Mouse (Mus musculus): ENCODE results near the gene Ptpn18. TPM values are rescaled to one million over a fixed set of nuclear protein-coding genes. Genes with fewer than 3 reads are reported as not detected.

Gene Ptpn18
- polyA plus RNA-seq, 1 experiment from 2014 or later = 4.0 TPM

GRCm38 (mm10) chr1:34472427-34473300, 13.1 kb downstream of the Ptpn18 start:
- peak; percentile 32 for DNase-seq
- Histone ChIP-seq H3K4me2 (ENCODE audit: low read length) (peak overlapping the region; percentile 84), H3K9ac (replicated peaks; ENCODE audit: low read length) (peak overlapping the region; percentile 44), H3K36me3 (ENCODE audit: control insufficient read depth, insufficient read depth, low read length) (no peaks in the 10 kb centered on the region), H3K27ac (replicated peaks; ENCODE audit: low read depth, low read length) (no peak overlapping the region), H3K27me3 (ENCODE audit: control insufficient read depth, insufficient read depth, low read length) (peaks cover 18% of the 10 kb centered on the region; the same call in 1 of the 2 replicates), H3K4me3 (replicated peaks; ENCODE audit: low read depth, low read length) (peak overlapping the region; percentile 42), H3K4me1 (ENCODE audit: control insufficient read depth, insufficient read depth, low read length) (0 out of 2 replicates have a peak, but pooled peaks cover 8% of the 10 kb centered on the region), H3K9me3 (ENCODE audit: control insufficient read depth, low read length) (no peaks in the 10 kb centered on the region)
- ATAC-seq (ENCODE audit: low FRiP score, low TSS enrichment) = peak; percentile 57
- WGBS = under 1% methylated on average over 42 of the region's 43 CpGs

GRCm38 (mm10) chr1:34478891-34479655, 19.5 kb downstream of the Ptpn18 start:
- H3K4me1 ChIP-seq (ENCODE audit: control insufficient read depth, insufficient read depth, low read length) = no peaks in the 10 kb centered on the region
- ATAC-seq (ENCODE audit: low FRiP score, low TSS enrichment) (no peak), DNase-seq (no peak)
- WGBS = 73% methylated on average over 11 of the region's 11 CpGs
- no peak overlapping the region for H3K4me3 ChIP-seq (replicated peaks; ENCODE audit: low read depth, low read length)
- no peaks in the 10 kb centered on the region for H3K9me3 ChIP-seq (ENCODE audit: control insufficient read depth, low read length)
- no peaks in the 10 kb centered on the region for H3K36me3 ChIP-seq (ENCODE audit: control insufficient read depth, insufficient read depth, low read length)
- no peak overlapping the region for H3K27ac ChIP-seq (replicated peaks; ENCODE audit: low read depth, low read length)
- no peak overlapping the region for H3K4me2 ChIP-seq (ENCODE audit: low read length)
- H3K27me3 ChIP-seq (ENCODE audit: control insufficient read depth, insufficient read depth, low read length) = no peaks in the 10 kb centered on the region
- H3K9ac ChIP-seq (replicated peaks; ENCODE audit: low read length) = no peak overlapping the region

- ATAC-seq (ENCODE audit: low FRiP score, low TSS enrichment) (no peak), DNase-seq (no peak)
- 87% methylated on average over 5 of the region's 5 CpGs for WGBS
- Histone ChIP-seq H3K36me3 (ENCODE audit: control insufficient read depth, insufficient read depth, low read length) (no peaks in the 10 kb centered on the region), H3K4me1 (ENCODE audit: control insufficient read depth, insufficient read depth, low read length) (no peaks in the 10 kb centered on the region), H3K4me2 (ENCODE audit: low read length) (no peak overlapping the region), H3K9me3 (ENCODE audit: control insufficient read depth, low read length) (no peaks in the 10 kb centered on the region), H3K9ac (replicated peaks; ENCODE audit: low read length) (no peak overlapping the region), H3K27me3 (ENCODE audit: control insufficient read depth, insufficient read depth, low read length) (no peaks in the 10 kb centered on the region), H3K27ac (replicated peaks; ENCODE audit: low read depth, low read length) (no peak overlapping the region), H3K4me3 (replicated peaks; ENCODE audit: low read depth, low read length) (no peak overlapping the region)
Observed at GRCm38 (mm10) chr1:34480801-34481200, 21.2 kb downstream of the Ptpn18 start.

DNA sequence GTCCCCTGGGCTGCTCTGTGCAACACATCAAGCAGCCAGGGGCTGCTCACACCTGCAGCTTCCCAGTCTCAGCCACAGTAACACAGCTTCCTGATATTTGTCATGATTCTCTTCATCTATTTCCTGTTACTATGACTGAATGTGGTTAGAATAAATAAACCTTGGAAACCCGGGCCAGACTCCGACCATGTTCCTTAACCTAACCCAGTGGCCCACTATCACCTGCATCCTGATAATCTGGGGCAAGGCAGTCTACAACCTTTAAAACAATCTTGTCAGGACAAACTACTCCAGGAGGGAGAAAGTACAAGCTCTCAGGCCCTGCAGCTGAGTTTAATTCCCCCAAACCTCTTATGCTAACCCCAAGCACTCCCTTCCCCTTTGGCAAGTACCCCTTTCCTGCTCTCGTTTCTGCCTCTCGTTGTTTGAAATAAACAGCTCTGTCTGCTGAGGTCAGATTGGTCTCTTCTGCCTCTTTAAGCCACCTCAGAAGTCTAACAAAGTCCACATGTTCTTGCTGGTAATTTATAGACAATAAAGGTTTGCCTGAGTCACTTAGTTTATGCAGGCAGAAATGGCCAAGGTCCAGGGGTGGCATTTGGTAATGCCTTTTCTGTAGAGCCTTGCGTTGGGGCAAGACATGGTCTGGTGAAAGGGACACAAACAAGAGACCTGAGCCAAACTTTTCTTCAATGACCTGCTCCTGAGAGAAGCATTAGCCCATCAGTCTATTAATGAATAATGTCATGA, 22.5 kb downstream of the Ptpn18 start:
- Histone ChIP-seq H3K4me2 (ENCODE audit: low read length) (no peak overlapping the region), H3K4me1 (ENCODE audit: control insufficient read depth, insufficient read depth, low read length) (no peaks in the 10 kb centered on the region), H3K9me3 (ENCODE audit: control insufficient read depth, low read length) (no peaks in the 10 kb centered on the region), H3K9ac (replicated peaks; ENCODE audit: low read length) (no peak overlapping the region), H3K36me3 (ENCODE audit: control insufficient read depth, insufficient read depth, low read length) (no peaks in the 10 kb centered on the region), H3K27ac (replicated peaks; ENCODE audit: low read depth, low read length) (no peak overlapping the region), H3K27me3 (ENCODE audit: control insufficient read depth, insufficient read depth, low read length) (no peaks in the 10 kb centered on the region), H3K4me3 (replicated peaks; ENCODE audit: low read depth, low read length) (no peak overlapping the region)
- ATAC-seq (ENCODE audit: low FRiP score, low TSS enrichment) (no peak), DNase-seq (no peak)
- 85% methylated on average over 5 of the region's 5 CpGs for WGBS

GRCm38 (mm10) chr1:34484470-34484869, 24.9 kb downstream of the Ptpn18 start:
- H3K27ac ChIP-seq (replicated peaks; ENCODE audit: low read depth, low read length) = no peak overlapping the region
- no peaks in the 10 kb centered on the region for H3K27me3 ChIP-seq (ENCODE audit: control insufficient read depth, insufficient read depth, low read length)
- no peak overlapping the region for H3K4me2 ChIP-seq (ENCODE audit: low read length)
- H3K4me3 ChIP-seq (replicated peaks; ENCODE audit: low read depth, low read length) = no peak overlapping the region
- no peaks in the 10 kb centered on the region for H3K36me3 ChIP-seq (ENCODE audit: control insufficient read depth, insufficient read depth, low read length)
- DNase-seq (no peak), ATAC-seq (ENCODE audit: low FRiP score, low TSS enrichment) (no peak)
- H3K9me3 ChIP-seq (ENCODE audit: control insufficient read depth, low read length) = no peaks in the 10 kb centered on the region
- H3K4me1 ChIP-seq (ENCODE audit: control insufficient read depth, insufficient read depth, low read length) = no peaks in the 10 kb centered on the region
- WGBS = 79% methylated on average over 10 of the region's 10 CpGs
- H3K9ac ChIP-seq (replicated peaks; ENCODE audit: low read length) = no peak overlapping the region

DNA sequence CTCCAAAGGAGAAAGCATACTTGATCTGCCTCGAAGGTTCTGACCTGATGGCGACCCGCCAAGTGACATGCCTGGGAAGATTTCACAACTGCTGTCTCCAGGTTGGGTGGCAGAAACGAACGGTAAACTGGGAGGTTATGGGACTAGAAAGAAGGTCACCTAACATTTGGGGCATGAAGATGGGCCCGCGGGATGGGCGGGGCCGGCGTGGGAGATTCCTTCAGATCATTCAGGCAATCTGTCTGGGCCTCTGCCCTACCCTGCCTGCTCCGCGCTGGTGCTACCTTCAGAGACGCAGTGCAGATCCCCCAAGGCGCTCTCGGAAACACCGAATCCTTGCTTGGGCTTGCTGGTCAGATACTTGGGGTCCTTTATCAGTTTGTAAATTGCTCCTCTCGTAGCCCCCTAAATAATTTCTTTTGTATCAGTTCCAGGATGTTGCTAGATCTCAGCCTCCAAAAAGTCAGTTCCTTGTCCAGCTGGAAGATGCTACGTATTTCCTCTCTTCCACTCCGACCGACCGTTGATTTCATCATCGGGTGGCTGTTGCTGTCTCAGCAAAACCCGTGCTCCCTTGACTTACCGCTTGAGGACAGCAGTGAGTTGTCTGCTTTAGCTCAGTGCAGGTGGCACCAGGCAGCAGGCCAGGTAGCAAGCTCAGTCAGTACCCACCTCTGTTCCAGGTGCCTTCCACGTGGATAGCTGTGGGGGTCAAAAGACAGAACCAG, 26.1 kb downstream of the Ptpn18 start:
- H3K9me3 ChIP-seq (ENCODE audit: control insufficient read depth, low read length) = no peaks in the 10 kb centered on the region
- no peak; the same call in 1 of the 2 replicates for ATAC-seq (ENCODE audit: low FRiP score, low TSS enrichment)
- no peak overlapping the region for H3K27ac ChIP-seq (replicated peaks; ENCODE audit: low read depth, low read length)
- H3K36me3 ChIP-seq (ENCODE audit: control insufficient read depth, insufficient read depth, low read length) = no peaks in the 10 kb centered on the region
- peak overlapping the region; percentile 37; the same call in 1 of the 2 replicates for H3K9ac ChIP-seq (replicated peaks; ENCODE audit: low read length)
- 10% methylated on average over 25 of the region's 25 CpGs for WGBS
- peak; percentile 81 for DNase-seq
- H3K4me3 ChIP-seq (replicated peaks; ENCODE audit: low read depth, low read length) = peak overlapping the region; percentile 30
- no peaks in the 10 kb centered on the region for H3K4me1 ChIP-seq (ENCODE audit: control insufficient read depth, insufficient read depth, low read length)
- no peaks in the 10 kb centered on the region for H3K27me3 ChIP-seq (ENCODE audit: control insufficient read depth, insufficient read depth, low read length)
- H3K4me2 ChIP-seq (ENCODE audit: low read length) = peak overlapping the region; percentile 56

- no peak for DNase-seq
- ATAC-seq (ENCODE audit: low FRiP score, low TSS enrichment) = no peak
- Histone ChIP-seq H3K27me3 (ENCODE audit: control insufficient read depth, insufficient read depth, low read length) (no peaks in the 10 kb centered on the region), H3K4me2 (ENCODE audit: low read length) (no peak overlapping the region), H3K27ac (replicated peaks; ENCODE audit: low read depth, low read length) (no peak overlapping the region), H3K36me3 (ENCODE audit: control insufficient read depth, insufficient read depth, low read length) (no peaks in the 10 kb centered on the region), H3K4me3 (replicated peaks; ENCODE audit: low read depth, low read length) (no peak overlapping the region), H3K9me3 (ENCODE audit: control insufficient read depth, low read length) (0 out of 2 replicates have a peak, but pooled peaks cover 2% of the 10 kb centered on the region), H3K4me1 (ENCODE audit: control insufficient read depth, insufficient read depth, low read length) (no peaks in the 10 kb centered on the region), H3K9ac (replicated peaks; ENCODE audit: low read length) (no peak overlapping the region)
- WGBS = 94% methylated on average over 3 of the region's 3 CpGs
Observed at GRCm38 (mm10) chr1:34487383-34487782, 27.8 kb downstream of the Ptpn18 start.
